Mouse (Mus musculus) megakaryocyte-erythroid progenitor cell, adult 5 weeks (primary cell): ENCODE data around the gene Tmem186. TPM values are rescaled to one million over a fixed set of nuclear protein-coding genes. Genes with fewer than 3 reads are reported as not detected.

Source experiments
- polyA plus RNA-seq: library from polyadenylated mRNA; stranded (reverse); fragments of >175 nt; gene quantifications from 2 replicates; pipeline ENCODE4 v1.2.3, GENCODE M21; 2012

Gene Tmem186
- polyA plus RNA-seq = 4.2 and 5.0 TPM in 2 replicates

DNA sequence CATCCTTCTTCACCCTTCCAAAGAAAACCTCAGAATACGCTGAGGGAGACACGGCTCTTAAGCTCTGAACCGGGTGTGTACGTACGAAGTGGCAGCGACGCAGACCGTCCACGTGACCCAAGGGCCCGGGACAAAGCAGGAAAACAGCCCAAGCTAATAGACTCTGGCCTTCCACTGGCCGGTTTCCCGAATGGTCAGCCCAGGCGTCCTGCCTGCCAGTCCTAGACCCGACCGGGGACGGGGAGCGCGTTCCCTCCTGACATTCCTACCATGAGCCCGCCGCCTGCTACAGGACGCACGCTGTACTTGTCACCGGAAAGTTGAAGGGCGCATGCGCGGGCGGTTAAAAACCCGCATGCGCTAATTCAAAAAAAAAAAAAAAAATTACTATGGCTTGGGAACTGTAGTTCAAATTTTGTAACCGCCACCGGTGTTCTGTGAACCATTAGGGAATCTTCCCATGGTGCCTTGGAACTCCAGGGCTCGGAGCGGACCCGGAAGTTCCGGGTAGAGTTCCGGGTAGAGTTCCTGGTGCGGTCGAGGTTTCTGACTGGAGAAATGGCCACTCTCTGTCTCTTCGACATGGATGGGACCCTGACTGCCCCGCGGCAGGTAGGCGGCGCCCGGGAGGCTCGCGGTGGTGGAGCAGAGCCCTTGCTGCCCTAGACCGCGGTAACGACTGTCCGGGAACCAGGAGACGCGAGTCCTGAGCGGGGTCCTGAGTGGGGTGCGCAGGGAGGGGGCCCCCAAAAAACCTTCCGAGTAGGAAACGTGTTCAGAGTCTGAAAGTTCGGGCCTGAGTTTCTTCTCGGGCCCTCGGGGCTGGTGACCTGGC is at the start of gene Tmem186, which contains the start of gene Pmm2:
TSS of gene Tmem186 (minus strand) at position 496 of the 835 bp plus-strand sequence.
TSS of gene Pmm2 (plus strand) at position 458 of the 835 bp plus-strand sequence.

DNA sequence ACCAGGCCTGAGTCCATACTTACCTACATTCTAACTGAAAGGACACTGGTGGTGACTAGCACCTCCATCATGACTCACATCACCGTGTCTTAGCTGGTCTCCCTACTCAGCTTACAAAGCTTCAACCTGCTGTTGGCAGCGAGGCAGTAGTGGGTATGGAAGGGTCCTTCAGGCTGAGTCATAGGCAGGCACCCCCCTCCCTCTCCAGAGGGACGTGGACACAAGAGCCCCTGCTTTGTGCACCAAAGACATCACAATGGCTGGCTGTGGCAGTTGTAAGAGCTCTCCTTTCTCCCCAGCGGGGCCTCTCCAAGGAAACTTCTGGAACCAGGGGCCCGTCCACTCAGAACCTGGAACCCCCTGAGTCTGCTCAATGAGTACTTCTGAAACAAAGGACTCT is 43.0 kb upstream of the Tmem186 start, which contains the start of gene Gm5767:
TSS of gene Gm5767 (plus strand) at position 301 of the 400 bp plus-strand sequence.

DNA sequence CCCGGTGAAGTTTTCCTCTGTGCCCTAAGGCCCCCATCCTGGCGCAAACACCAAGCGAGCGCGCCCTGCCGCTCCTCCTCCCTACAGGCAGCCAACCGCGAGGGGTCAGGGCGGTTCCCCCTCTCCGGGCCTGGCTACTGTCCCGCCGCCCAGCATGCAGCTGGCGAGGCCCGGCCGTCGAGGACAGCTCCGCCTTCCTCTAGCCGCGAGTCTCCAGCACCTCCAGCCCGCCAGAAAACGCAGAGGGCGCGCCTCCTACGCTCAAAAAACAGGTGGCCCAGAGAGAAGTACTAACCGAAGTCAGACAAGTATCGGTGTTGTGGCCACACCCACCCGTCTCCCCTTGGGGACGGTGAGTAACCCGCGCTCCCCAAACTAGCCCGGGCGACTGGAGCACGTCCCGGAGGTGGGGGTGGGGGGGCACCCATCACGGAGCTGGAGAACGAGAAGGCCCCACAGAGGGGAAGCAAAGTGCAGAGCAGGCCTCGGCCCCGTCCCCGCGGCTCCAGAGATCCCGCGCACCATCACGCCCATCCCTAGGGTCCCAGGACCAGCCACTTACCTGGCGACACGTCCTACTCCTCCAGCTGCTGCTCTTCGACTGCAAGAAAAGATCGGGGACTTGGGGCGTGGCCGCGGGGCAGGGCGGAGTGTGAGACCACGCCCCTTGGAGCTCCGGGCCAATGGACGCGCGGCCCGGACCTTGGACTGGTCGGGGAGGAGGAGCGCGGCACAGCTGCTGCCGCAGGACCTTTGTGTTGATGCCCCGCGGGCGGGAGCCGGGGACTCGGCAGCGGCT is 34.2 kb upstream of the Tmem186 start, which contains the start of gene Carhsp1:
TSS of gene Carhsp1 (minus strand) at position 605 of the 799 bp plus-strand sequence.

Other genes starting within 250 kb of the Tmem186 start
- gene Tmem114, start 212.6 kb downstream of the Tmem186 start, polyA plus RNA-seq = 0.09 TPM in 1 of 2 replicates, not detected in the other
- gene Mettl22, start 166.9 kb downstream of the Tmem186 start, polyA plus RNA-seq = 25.2 and 31.1 TPM in 2 replicates
- gene Abat, start 124.3 kb downstream of the Tmem186 start, polyA plus RNA-seq = 0.02 and 0.13 TPM in 2 replicates
- gene Pmm2, start within 50 bp of the Tmem186 start, polyA plus RNA-seq = 22.5 and 26.0 TPM in 2 replicates
- 19.1 and 20.0 TPM in 2 replicates for gene Carhsp1, start 34.4 kb upstream of the Tmem186 start, polyA plus RNA-seq
- gene Gm5767, start 43.1 kb upstream of the Tmem186 start, polyA plus RNA-seq = not detected in 2 replicates
- gene Usp7, start 154.6 kb upstream of the Tmem186 start, polyA plus RNA-seq = 22.1 and 29.4 TPM in 2 replicates
- 17.0 and 26.2 TPM in 2 replicates for gene 1810013L24Rik, start 192.4 kb upstream of the Tmem186 start, polyA plus RNA-seq